Mouse (Mus musculus): ENCODE measurements around the gene Rlf. TPM values are rescaled to one million over a fixed set of nuclear protein-coding genes. Genes with fewer than 3 reads are reported as not detected.

The Rlf gene
- 33.8 TPM for polyA plus RNA-seq (2015; fragmentation: Illumina TruSeq; extraction: RNeasy Lipid Tissue Mini Kit (QIAGEN cat#74804); ENCODE audit: insufficient read depth, low replicate concordance)

DNA sequence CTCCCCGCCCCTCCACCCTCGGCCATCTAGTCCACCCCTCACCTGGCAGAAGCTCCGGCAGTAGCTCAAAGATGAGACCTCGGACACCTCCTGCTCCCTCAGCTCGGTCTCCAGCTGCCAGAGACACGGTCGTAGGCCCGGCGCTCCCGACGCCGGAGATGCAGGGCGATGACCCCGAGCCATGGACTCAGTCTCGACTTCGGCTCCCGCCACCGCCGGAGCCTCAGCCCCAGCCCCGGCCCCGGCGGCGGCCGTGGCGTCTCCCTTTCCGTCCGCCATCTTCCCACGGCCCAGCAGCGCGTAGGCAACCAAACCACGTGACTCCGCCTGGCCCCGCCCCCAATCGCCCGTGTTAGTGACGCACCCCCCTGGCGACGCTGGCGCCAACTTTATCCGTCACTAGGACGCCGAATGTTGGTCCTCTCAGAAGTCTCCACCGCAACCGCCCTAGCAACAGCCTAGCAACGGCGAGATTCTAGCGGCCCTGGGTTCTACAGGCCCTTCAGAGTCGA, at the start of gene Rlf:
Rlf (minus strand) TSS at position 292 of the 512 bp plus-strand sequence.

GRCm38 (mm10) chr4:121109126-121109525, 105.8 kb downstream of the Rlf start, which contains the start of gene Tmco2:
TSS of gene Tmco2 (minus strand) at chr4:121109226.

DNA sequence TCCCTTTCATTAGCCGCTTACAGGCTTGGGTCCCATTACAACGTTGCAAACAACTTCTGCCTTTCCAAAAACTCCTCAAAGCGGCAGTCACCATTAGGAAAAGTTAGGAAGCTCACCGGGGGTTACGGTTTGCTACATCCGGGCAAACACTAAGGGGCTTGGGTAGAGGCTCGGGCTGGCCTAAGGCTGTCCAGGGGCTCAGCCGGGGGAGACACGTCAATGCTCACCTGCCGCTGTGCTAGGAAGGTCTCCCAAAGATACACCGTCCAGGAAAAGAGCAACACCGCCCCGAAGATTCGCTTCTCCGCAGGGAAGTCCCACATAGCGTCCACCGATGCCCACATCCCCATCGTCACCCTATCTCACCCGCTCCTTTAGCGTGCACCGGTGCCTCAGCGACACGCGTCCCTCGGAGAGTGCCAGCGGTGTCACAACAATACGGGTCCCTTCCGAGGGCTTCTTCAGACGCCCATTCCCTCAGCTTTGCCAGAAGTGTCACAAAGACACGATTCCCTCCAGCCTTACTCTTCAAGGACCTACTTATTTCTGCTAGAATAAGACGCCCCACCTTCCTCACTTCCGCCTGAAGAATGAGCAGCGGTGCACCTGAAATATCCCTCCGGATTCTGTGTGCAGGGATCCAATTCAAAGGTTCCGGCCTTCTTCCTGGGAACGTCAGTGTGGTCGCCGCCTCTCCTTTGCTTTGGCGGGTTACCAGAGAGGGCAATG, 117.1 kb downstream of the Rlf start, which contains the start of gene Zmpste24:
Zmpste24 (minus strand) TSS at position 592 of the 729 bp plus-strand sequence.

Other genes with a start within 250 kb of the Rlf start
- gene Smap2, start 197.8 kb downstream of the Rlf start, polyA plus RNA-seq (2015; fragmentation: Illumina TruSeq; extraction: RNeasy Lipid Tissue Mini Kit (QIAGEN cat#74804); ENCODE audit: insufficient read depth, low replicate concordance) = 205 TPM
- gene Col9a2, start 175.7 kb downstream of the Rlf start, polyA plus RNA-seq (2015; fragmentation: Illumina TruSeq; extraction: RNeasy Lipid Tissue Mini Kit (QIAGEN cat#74804); ENCODE audit: insufficient read depth, low replicate concordance) = 0.07 TPM
- 45.3 TPM for gene Zmpste24, start 116.8 kb downstream of the Rlf start, polyA plus RNA-seq (2015; fragmentation: Illumina TruSeq; extraction: RNeasy Lipid Tissue Mini Kit (QIAGEN cat#74804); ENCODE audit: insufficient read depth, low replicate concordance)
- not detected for gene Tmco2, start 105.9 kb downstream of the Rlf start, polyA plus RNA-seq (2015; fragmentation: Illumina TruSeq; extraction: RNeasy Lipid Tissue Mini Kit (QIAGEN cat#74804); ENCODE audit: insufficient read depth, low replicate concordance)
- gene Gm12888, start 109.8 kb upstream of the Rlf start, polyA plus RNA-seq (2015; fragmentation: Illumina TruSeq; extraction: RNeasy Lipid Tissue Mini Kit (QIAGEN cat#74804); ENCODE audit: insufficient read depth, low replicate concordance) = not detected
- not detected for gene Gm12886, start 208.0 kb upstream of the Rlf start, polyA plus RNA-seq (2015; fragmentation: Illumina TruSeq; extraction: RNeasy Lipid Tissue Mini Kit (QIAGEN cat#74804); ENCODE audit: insufficient read depth, low replicate concordance)